Mouse (Mus musculus) liver, embryonic 14.5 days (tissue): ENCODE results near the gene Adprhl2.

Experiments
- CTCF ChIP-seq: IDR thresholded peaks from 2 replicates; pipeline ENCODE4 v1.5.1; 2016; ENCODE audit warnings: antibody characterized with exemption, low read depth, control low read depth
- EP300 ChIP-seq: IDR thresholded peaks from 2 replicates; pipeline ENCODE4 v1.6.1; 2016; ENCODE audit warnings: antibody characterized with exemption, low read depth

DNA sequence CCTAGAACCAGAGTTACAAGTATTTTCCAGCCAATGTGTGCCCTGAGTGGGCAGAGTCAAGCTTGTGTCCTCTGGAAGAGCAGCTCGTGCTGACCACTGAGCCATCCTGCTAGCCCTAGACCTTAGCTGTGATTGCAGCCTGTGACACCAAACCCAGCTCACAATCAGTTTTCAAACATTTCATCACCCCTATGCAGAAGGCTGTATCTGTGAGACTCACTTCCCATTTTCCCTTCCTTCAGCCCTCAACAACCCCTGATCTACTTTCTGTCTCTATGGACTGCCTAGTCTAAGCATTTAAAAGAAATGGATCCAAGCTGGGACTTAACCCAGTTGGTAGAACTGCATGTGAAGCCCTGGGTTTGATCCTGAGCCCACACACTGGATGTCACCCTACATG lies 16.1 kb downstream of the Adprhl2 start:
- TF ChIP-seq CTCF: no peak
- TF ChIP-seq EP300: no peak
